Mouse (Mus musculus): ENCODE results near the gene Eppin. TPM values are rescaled to one million over a fixed set of nuclear protein-coding genes. Genes with fewer than 3 reads are reported as not detected.

Gene Eppin
- total RNA-seq, 2 experiments from 2014 or later = not detected

- no peak for ATAC-seq (ENCODE audit: poor library complexity, severe bottlenecking)
These were observed 30.8 kb downstream of the Eppin start, which contains the start of gene Wfdc2 for GRCm38 (mm10) chr2:164562391-164563188. Wfdc2 (plus strand) TSS chr2:164562413.

DNA sequence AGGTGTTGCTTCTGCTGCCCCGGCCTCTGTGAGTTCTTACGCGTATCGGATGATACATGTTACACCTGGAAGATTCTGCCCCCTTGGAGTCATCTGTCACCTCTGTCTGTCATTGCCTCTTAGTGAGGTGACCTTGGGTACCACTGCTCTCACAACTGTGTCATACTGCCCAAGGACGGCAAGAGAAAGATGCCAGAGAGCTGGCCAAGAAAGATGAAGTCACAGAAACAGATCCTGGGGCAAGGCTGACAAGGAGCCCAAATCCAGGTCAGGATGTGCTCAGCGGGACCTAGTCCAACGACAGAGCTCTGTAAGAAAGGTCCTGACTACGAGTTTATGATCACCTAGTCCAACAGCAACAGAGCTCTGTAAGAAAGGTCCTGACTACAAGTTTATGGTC lies 33.3 kb downstream of the Eppin start:
- no peak for ATAC-seq (ENCODE audit: poor library complexity, severe bottlenecking)

DNA sequence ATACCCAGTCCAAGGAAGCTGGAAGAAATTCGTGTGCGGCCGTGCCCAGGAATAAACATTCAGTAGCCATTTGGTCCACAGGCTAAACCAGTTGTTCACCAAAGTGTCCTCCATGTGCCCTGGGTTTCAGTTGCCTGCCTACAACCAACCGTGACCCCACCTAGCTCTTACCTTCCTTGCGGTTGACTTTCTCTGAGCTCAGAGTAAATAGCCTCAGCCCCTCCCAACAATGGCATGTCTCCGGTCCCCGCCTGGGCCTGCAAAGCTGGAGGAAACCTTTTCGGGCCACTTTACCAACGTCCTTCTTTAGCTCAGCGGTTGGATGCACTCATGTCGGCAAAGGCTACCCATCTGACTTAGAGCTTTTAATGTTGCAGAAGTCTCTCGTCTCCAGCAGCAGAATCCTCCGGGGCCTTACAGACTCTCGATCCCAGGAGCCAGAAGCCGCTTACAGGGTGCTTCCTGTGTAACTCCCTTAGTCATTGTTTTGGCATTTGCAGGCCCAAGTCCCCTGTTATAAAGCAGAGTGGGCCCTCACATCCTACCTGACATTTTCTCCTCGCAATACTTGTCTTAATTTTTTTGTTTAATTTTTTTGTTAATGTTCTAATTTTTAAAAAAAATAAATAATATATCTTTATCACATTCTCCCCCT lies 34.3 kb downstream of the Eppin start:
- no peak for ATAC-seq (ENCODE audit: poor library complexity, severe bottlenecking)

GRCm38 (mm10) chr2:164558426-164558825 lies 35.0 kb downstream of the Eppin start:
- no peak for ATAC-seq (ENCODE audit: poor library complexity, severe bottlenecking)

DNA sequence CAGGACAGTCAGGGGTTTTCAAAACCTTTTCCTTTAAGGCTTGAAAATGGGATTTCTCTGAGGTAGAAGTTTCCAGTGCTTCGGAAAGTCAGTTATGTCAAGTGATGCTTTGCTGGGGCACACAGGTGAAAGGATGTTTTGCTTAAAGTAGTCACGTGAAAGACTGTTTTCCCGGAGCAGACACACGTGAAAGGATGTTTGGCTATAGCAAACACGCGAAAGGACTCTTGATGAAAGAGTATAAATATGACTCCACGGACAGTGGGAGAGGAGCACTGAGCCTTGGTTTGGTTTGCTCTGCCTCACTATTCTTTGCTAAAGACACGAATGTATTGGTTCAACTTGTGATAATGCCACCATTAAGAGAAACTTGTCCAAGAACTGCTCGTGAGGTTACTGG lies 41.9 kb downstream of the Eppin start:
- no peak for ATAC-seq (ENCODE audit: poor library complexity, severe bottlenecking)

DNA sequence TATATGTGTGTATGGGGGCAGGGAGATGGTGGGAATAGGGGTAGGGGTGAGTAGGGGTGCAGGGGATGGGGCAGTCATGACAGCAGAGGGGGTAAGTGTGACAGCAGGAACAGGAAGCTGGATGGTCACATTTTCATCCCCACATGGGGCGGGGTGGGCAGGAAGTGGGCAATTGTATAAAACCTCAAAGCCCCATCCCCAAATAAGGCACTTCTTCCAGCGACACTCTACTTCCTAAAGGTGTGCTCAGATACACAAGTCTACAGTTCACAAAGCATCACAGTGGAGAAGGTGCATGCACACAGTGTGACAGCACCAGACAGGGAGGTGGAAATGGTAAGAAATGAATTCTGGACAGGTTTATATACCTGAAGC lies 42.5 kb downstream of the Eppin start:
- no peak for ATAC-seq (ENCODE audit: poor library complexity, severe bottlenecking)

DNA sequence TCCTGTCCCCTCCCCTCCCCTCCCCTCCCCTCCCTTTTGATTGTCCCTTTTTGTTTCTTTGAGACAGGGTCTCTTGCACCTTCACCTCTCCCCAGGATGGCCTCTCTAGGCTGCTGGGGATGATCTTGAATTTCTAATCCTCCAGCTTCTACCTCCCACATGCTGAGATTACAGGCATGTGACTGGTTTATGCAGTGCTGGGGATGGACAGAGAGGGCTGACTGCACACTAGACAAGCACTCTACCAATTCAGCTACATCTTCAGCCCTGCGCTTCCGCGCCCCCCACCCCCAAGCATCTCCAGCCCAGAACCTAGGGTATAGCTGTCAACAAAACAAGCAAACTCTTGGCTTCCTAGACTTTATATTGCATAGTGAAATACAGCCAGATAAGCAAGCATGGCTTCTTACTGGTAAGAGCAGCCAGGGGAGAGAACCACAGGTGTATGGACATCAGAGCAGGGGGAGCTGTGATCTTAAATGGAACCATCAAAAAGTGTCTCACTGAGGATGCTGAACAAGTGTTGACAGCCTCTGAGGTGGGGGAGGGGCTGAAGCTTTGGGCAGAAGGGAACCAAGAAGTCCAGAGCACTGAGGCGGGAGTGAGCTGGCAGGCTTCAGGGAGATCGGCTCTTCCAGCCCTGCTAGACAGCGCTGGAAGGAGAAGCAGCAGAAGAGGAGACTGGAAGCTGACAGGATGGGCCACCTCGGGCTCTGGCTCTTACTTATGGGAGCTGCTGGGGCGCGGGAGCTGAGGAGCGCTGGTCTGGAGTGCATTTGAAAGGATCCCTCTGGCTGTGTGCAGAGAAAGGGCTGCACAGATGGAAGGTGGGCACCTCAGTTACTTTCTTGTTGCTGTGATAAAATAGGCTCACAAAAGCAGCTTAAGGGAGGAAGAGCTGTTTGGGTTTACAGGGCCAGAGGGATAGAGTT lies 43.2 kb downstream of the Eppin start:
- ATAC-seq (ENCODE audit: poor library complexity, severe bottlenecking) = no peak

DNA sequence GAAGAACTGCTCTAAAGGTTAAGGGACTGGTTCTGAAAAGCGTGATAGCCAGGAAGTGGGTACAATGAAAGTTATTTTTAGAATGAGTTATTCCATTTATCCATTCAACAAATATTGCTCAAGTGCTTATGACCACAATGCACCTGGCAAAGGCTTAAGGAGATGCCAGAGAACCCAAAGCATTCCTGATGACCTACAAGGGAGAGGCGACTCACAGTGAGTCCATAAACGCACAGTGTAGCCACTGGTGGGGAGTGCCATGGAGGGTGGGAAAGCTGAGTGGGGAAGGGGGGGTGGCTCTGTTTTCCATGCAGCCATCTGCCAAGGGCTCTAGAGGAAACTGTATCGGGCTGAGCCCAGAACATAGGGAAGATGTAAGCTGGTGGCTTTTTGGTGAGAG lies 44.1 kb downstream of the Eppin start:
- no peak for ATAC-seq (ENCODE audit: poor library complexity, severe bottlenecking)

DNA sequence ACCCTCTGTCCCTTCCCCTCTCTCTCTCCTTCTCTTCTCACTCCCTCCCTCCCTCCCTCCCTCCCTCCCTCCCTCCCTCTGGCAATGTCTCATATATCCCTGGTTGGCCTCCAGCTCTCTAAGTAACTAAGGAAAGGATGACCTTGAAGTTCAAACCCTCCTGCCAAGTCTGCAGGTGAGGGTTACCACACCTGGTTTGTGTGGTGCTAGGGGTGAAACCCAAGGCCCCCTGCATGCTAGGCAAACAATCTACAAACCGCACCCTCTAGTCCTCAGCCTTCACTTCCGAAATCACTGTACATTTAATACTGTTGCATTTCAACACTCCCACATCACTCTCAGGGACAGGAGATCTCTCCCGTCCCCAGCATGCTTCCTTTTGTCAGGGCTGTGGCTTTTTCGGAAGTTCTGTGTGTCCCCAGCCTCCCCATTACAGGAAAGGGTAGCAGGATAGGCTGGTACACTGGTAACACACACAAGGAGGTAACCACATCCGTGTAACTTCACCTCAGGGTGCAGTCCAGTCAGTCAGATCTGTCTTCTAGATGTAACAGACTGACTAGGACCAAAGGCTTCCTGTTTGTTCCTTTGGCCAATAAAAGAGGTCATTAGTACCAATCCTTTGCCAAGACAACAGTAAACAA lies 48.8 kb downstream of the Eppin start:
- peak; percentile 89 for ATAC-seq (ENCODE audit: poor library complexity, severe bottlenecking)

- ATAC-seq (ENCODE audit: poor library complexity, severe bottlenecking) = no peak
These were observed 49.6 kb downstream of the Eppin start for GRCm38 (mm10) chr2:164543745-164544144.

DNA sequence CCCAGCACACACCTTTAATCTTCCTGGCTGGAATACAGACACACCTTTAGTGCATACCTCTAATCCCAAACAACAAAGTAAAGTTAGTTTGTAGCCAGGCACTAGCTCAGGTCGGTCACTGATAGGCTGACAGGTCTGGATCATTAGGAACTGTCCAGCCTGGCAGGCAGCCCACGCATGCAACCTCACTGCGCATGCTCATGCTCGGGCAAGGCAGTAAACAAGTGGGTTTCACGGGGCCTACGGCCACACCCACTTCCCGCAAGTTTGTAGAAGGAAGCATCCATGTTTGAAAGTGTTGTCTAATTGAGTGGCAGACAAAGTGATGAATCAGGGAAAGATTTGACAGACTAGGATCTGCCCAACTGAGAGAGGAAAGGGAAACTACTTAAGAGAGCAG lies 50.8 kb downstream of the Eppin start:
- no peak for ATAC-seq (ENCODE audit: poor library complexity, severe bottlenecking)

GRCm38 (mm10) chr2:164542132-164542531 lies 51.3 kb downstream of the Eppin start:
- ATAC-seq (ENCODE audit: poor library complexity, severe bottlenecking) = no peak

- no peak for ATAC-seq (ENCODE audit: poor library complexity, severe bottlenecking)
These were observed 52.6 kb downstream of the Eppin start for GRCm38 (mm10) chr2:164540652-164541427.

Other genes with a start within 250 kb of the Eppin start
Only the 30 nearest of the 32 such genes appear.
- 454 and 463 TPM in 2 replicates for gene Slpi, start 204.5 kb downstream of the Eppin start, total RNA-seq (2015)
- gene Slpi, start 204.5 kb downstream of the Eppin start, total RNA-seq (2017) = 81.4 and 109 TPM in 2 replicates
- gene Rbpjl, start 190.5 kb downstream of the Eppin start, total RNA-seq (2015) = not detected in 2 replicates
- not detected in 2 replicates for gene Rbpjl, start 190.5 kb downstream of the Eppin start, total RNA-seq (2017)
- not detected in 2 replicates for gene Matn4, start 188.4 kb downstream of the Eppin start, total RNA-seq (2015)
- gene Matn4, start 188.4 kb downstream of the Eppin start, total RNA-seq (2017) = not detected in 2 replicates
- 0.76 and 0.82 TPM in 2 replicates for gene Sdc4, start 149.7 kb downstream of the Eppin start, total RNA-seq (2015)
- 0.49 and 0.88 TPM in 2 replicates for gene Sdc4, start 149.7 kb downstream of the Eppin start, total RNA-seq (2017)
- 50.9 and 52.3 TPM in 2 replicates for gene Sys1, start 136.6 kb downstream of the Eppin start, total RNA-seq (2015)
- 14.9 and 20.2 TPM in 2 replicates for gene Sys1, start 136.6 kb downstream of the Eppin start, total RNA-seq (2017)
- gene Gm20458, start 132.6 kb downstream of the Eppin start, total RNA-seq (2015) = not detected in 2 replicates
- gene Gm20458, start 132.6 kb downstream of the Eppin start, total RNA-seq (2017) = not detected in 2 replicates
- not detected in 2 replicates for gene Trp53tg5, start 119.9 kb downstream of the Eppin start, total RNA-seq (2015)
- gene Trp53tg5, start 119.9 kb downstream of the Eppin start, total RNA-seq (2017) = not detected in 2 replicates
- 3.2 and 7.9 TPM in 2 replicates for gene Dbndd2, start 107.5 kb downstream of the Eppin start, total RNA-seq (2015)
- 1.4 and 2.0 TPM in 2 replicates for gene Dbndd2, start 107.5 kb downstream of the Eppin start, total RNA-seq (2017)
- gene Pigt, start 96.1 kb downstream of the Eppin start, total RNA-seq (2015) = 69.0 and 70.8 TPM in 2 replicates
- gene Pigt, start 96.1 kb downstream of the Eppin start, total RNA-seq (2017) = 30.8 and 43.0 TPM in 2 replicates
- gene Wfdc2, start 31.2 kb downstream of the Eppin start, total RNA-seq (2015) = not detected in 2 replicates
- gene Wfdc2, start 31.2 kb downstream of the Eppin start, total RNA-seq (2017) = not detected in 2 replicates
- gene Spint3, start 20.1 kb downstream of the Eppin start, total RNA-seq (2015) = not detected in 2 replicates
- gene Spint3, start 20.1 kb downstream of the Eppin start, total RNA-seq (2017) = not detected in 2 replicates
- gene Wfdc6a, start 8.1 kb downstream of the Eppin start, total RNA-seq (2015) = not detected in 2 replicates
- not detected in 2 replicates for gene Wfdc6a, start 8.1 kb downstream of the Eppin start, total RNA-seq (2017)
- not detected in 2 replicates for gene Wfdc6b, start 19.9 kb upstream of the Eppin start, total RNA-seq (2015)
- not detected in 2 replicates for gene Wfdc6b, start 19.9 kb upstream of the Eppin start, total RNA-seq (2017)
- gene Wfdc8, start 20.0 kb upstream of the Eppin start, total RNA-seq (2015) = not detected in 2 replicates
- gene Wfdc8, start 20.0 kb upstream of the Eppin start, total RNA-seq (2017) = not detected in 2 replicates
- gene Wfdc16, start 45.2 kb upstream of the Eppin start, total RNA-seq (2015) = not detected in 2 replicates
- gene Wfdc16, start 45.2 kb upstream of the Eppin start, total RNA-seq (2017) = not detected in 2 replicates
- not detected in 2 replicates for gene Wfdc10, start 62.5 kb upstream of the Eppin start, total RNA-seq (2015)
- not detected in 2 replicates for gene Wfdc10, start 62.5 kb upstream of the Eppin start, total RNA-seq (2017)
- not detected in 2 replicates for gene Wfdc9, start 63.0 kb upstream of the Eppin start, total RNA-seq (2015)
- not detected in 2 replicates for gene Wfdc9, start 63.0 kb upstream of the Eppin start, total RNA-seq (2017)
- not detected in 2 replicates for gene Wfdc11, start 80.5 kb upstream of the Eppin start, total RNA-seq (2015)
- gene Wfdc11, start 80.5 kb upstream of the Eppin start, total RNA-seq (2017) = not detected in 2 replicates
- gene Wfdc13, start 91.5 kb upstream of the Eppin start, total RNA-seq (2015) = not detected in 2 replicates
- gene Wfdc13, start 91.5 kb upstream of the Eppin start, total RNA-seq (2017) = not detected in 2 replicates
- gene Spint4, start 104.9 kb upstream of the Eppin start, total RNA-seq (2015) = not detected in 2 replicates
- gene Spint4, start 104.9 kb upstream of the Eppin start, total RNA-seq (2017) = not detected in 2 replicates
- not detected in 2 replicates for gene Spint5, start 121.7 kb upstream of the Eppin start, total RNA-seq (2015)
- gene Spint5, start 121.7 kb upstream of the Eppin start, total RNA-seq (2017) = not detected in 2 replicates
- gene Wfdc3, start 152.3 kb upstream of the Eppin start, total RNA-seq (2015) = 1.0 TPM in 1 of 2 replicates, not detected in the other
- gene Wfdc3, start 152.3 kb upstream of the Eppin start, total RNA-seq (2017) = not detected in 2 replicates
- gene Dnttip1, start 152.4 kb upstream of the Eppin start, total RNA-seq (2015) = 27.3 and 28.5 TPM in 2 replicates
- gene Dnttip1, start 152.4 kb upstream of the Eppin start, total RNA-seq (2017) = 18.5 and 27.0 TPM in 2 replicates
- 330 and 340 TPM in 2 replicates for gene Ube2c, start 176.3 kb upstream of the Eppin start, total RNA-seq (2015)
- gene Ube2c, start 176.3 kb upstream of the Eppin start, total RNA-seq (2017) = 228 and 247 TPM in 2 replicates
- not detected in 2 replicates for gene Tnnc2, start 186.4 kb upstream of the Eppin start, total RNA-seq (2015)
- gene Tnnc2, start 186.4 kb upstream of the Eppin start, total RNA-seq (2017) = not detected in 2 replicates
- 5.2 and 5.5 TPM in 2 replicates for gene Snx21, start 192.2 kb upstream of the Eppin start, total RNA-seq (2015)
- 3.2 and 5.0 TPM in 2 replicates for gene Snx21, start 192.2 kb upstream of the Eppin start, total RNA-seq (2017)
- 20.4 and 20.8 TPM in 2 replicates for gene Acot8, start 211.3 kb upstream of the Eppin start, total RNA-seq (2015)
- 28.8 and 28.9 TPM in 2 replicates for gene Acot8, start 211.3 kb upstream of the Eppin start, total RNA-seq (2017)
- 2.3 and 3.4 TPM in 2 replicates for gene Zswim3, start 211.5 kb upstream of the Eppin start, total RNA-seq (2015)
- gene Zswim3, start 211.5 kb upstream of the Eppin start, total RNA-seq (2017) = 1.7 and 3.4 TPM in 2 replicates
- 5.7 and 6.4 TPM in 2 replicates for gene Zswim1, start 229.1 kb upstream of the Eppin start, total RNA-seq (2015)
- 2.9 TPM in 2 replicates for gene Zswim1, start 229.1 kb upstream of the Eppin start, total RNA-seq (2017)
- gene Spata25, start 234.9 kb upstream of the Eppin start, total RNA-seq (2015) = not detected in 2 replicates
- not detected in 2 replicates for gene Spata25, start 234.9 kb upstream of the Eppin start, total RNA-seq (2017)

Data from megakaryocyte, adult 5-6 weeks (primary cell).